Mouse (Mus musculus) limb, embryonic 13.5 days (tissue): ENCODE results near the gene Fam219b. TPM values are rescaled to one million over a fixed set of nuclear protein-coding genes. Genes with fewer than 3 reads are reported as not detected.

Experiments used
- ATAC-seq: fragments of 200-750 bp; cut with Nextera tagmentation; 2 replicates; pipeline ENCODE4 v1.8.0; 2017; ENCODE audit warnings: low read depth, moderate number of reproducible peaks, moderate TSS enrichment; ENCODE audit not compliant: low FRiP score
- H3K27ac ChIP-seq: fragments of 300-500 bp; sonication (generic); 2 replicates; pipeline ENCODE4 v1.5.1; 2015; ENCODE audit warnings: inconsistent platforms, mild to moderate bottlenecking, moderate library complexity
- H3K27me3 ChIP-seq: fragments of 300-500 bp; sonication (generic); 2 replicates; pipeline ENCODE4 v1.6.1; 2015; ENCODE audit warnings: mild to moderate bottlenecking, inconsistent platforms
- H3K36me3 ChIP-seq: fragments of 300-500 bp; sonication (generic); 2 replicates; pipeline ENCODE4 v1.6.1; 2015; ENCODE audit warnings: inconsistent platforms, mild to moderate bottlenecking, moderate library complexity
- H3K4me1 ChIP-seq: fragments of 300-500 bp; sonication (generic); 2 replicates; pipeline ENCODE4 v1.6.1; 2015; ENCODE audit warnings: inconsistent platforms
- H3K4me2 ChIP-seq: fragments of 300-500 bp; sonication (generic); replicated peaks from 2 replicates; pipeline ENCODE4 v1.6.1; 2015; ENCODE audit warnings: inconsistent platforms, mild to moderate bottlenecking, moderate library complexity
- H3K4me3 ChIP-seq: fragments of 300-500 bp; sonication (generic); 2 replicates; pipeline ENCODE4 v1.5.1; 2015; ENCODE audit warnings: moderate library complexity, mild to moderate bottlenecking, inconsistent platforms
- H3K9ac ChIP-seq: fragments of 300-500 bp; sonication (generic); 2 replicates; pipeline ENCODE4 v1.6.1; 2015; ENCODE audit warnings: mild to moderate bottlenecking, inconsistent platforms
- H3K9me3 ChIP-seq: fragments of 300-500 bp; sonication (generic); 2 replicates; pipeline ENCODE4 v1.6.1; 2016; ENCODE audit warnings: inconsistent platforms
- WGBS: fragments of 180-500 bp; shearing (Covaris S2); methylation state at CpG from one replicate; pipeline ENCODE4 v1.1.7; 2015; 5-methylcytosine and 5-hydroxymethylcytosine counted together
- polyA plus RNA-seq: library from polyadenylated mRNA; unstranded; fragments of >200 nt; fragmentation: Nextera tagmentation; extraction: Ambion mirVana; gene quantifications from 2 replicates; pipeline ENCODE4 v1.2.1, GENCODE M21; 2015

Fam219b gene
- polyA plus RNA-seq, result 24.2 and 26.8 TPM in 2 replicates

DNA sequence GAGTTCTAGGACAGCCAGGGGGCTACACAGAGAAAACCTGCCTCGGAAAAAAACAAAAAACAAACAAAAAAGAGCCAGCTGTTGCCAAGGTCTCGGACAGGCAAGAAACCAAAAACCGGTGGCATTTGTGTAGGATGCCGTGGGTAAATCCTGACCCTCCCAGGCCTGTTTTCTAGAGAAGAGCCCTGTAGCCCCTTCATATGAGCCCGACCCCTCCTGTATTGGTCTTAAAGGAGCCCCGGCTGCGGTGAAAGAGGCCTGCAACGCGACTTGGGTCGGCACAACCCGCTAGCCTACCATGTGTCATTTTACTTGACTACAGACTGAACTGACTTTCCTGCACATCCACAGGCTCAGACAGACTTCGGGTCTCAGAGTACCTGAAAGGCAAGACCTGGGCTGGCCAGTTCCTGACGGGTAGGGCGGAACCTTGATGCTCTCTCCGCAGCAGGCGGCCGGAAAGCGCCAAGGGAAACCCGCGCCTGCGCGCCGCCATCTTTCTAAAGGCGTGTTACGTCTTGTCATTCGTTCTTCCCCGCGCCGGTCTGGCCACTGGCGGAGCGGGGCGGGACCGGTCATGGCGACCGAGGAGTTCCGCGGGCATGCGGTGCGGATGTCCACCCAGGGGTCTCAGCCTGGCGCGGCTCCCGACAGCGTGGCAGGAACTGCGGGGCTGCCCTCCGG, at the start of gene Fam219b:
Fam219b (plus strand) TSS at position 485 of the 684 bp plus-strand sequence.
- peak within 1 kb of the TSS; percentile 80 for H3K27ac ChIP-seq
- peaks cover 22% of the 10 kb centered on the region for H3K4me1 ChIP-seq
- WGBS, result 3% methylated on average over 45 of the region's 45 CpGs
- no peaks in the 10 kb centered on the region for H3K9me3 ChIP-seq
- ATAC-seq, result peak; percentile 92
- H3K4me3 ChIP-seq, result peak within 1 kb of the TSS; percentile 88
- H3K4me2 ChIP-seq, result peak within 1 kb of the TSS; percentile 85
- H3K27me3 ChIP-seq, result no peaks in the 10 kb centered on the region
- H3K9ac ChIP-seq, result peak within 1 kb of the TSS; percentile 89
- peaks cover 51% of the 10 kb centered on the region for H3K36me3 ChIP-seq

DNA sequence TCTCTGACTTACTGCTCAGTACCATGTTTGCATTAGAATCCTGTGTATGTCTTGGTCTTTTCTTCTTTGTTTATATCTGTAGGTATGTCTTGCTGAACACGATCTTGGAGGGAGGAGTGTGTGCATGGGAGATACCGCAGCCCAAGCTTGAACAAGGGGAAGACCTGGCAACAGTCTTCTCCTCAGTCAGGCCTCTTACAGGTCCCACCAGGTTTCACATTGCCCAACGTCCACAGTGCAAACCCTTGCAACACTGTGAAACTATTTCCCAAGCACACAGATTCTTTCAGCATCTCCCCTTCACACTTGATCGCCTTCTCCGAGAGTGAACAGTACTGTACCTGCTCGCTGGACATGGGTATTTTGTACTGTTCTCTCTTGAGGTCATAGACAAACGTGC, 49.5 kb upstream of the Fam219b start:
- no peak overlapping the region for H3K4me2 ChIP-seq
- peaks cover 10% of the 10 kb centered on the region; the same call in 1 of the 2 replicates for H3K27me3 ChIP-seq
- no peaks in the 10 kb centered on the region for H3K4me1 ChIP-seq
- no peak overlapping the region for H3K27ac ChIP-seq
- H3K4me3 ChIP-seq, result no peak overlapping the region
- no peak for ATAC-seq
- WGBS, result 72% methylated on average over 7 of the region's 7 CpGs
- no peaks in the 10 kb centered on the region for H3K36me3 ChIP-seq
- H3K9ac ChIP-seq, result no peak overlapping the region
- no peaks in the 10 kb centered on the region for H3K9me3 ChIP-seq

DNA sequence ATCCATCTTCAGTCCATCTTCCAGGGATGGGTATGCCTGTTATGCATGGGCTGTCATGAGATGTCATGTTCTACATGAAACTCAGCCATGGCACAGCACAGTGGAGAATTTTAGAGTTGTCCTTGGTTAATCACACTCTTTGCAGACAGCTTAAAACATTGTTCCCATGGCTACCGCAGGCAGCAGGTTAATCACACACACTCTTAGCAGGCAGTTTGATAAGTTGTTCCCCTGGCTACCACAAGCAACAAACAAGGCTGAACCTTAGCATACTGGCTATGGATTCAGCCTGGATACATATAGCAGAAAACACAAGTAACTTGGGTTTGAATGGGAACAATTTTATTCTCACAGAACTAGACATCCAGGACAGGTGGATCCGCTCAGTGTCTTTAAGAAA, 43.8 kb upstream of the Fam219b start:
- no peak for ATAC-seq
- Histone ChIP-seq H3K9me3 (no peaks in the 10 kb centered on the region), H3K9ac (no peak overlapping the region), H3K4me1 (no peaks in the 10 kb centered on the region), H3K27me3 (peaks cover 18% of the 10 kb centered on the region), H3K4me2 (no peak overlapping the region), H3K4me3 (no peak overlapping the region), H3K36me3 (no peaks in the 10 kb centered on the region), H3K27ac (no peak overlapping the region)
- WGBS, result 91% methylated on average over 2 of the region's 2 CpGs

DNA sequence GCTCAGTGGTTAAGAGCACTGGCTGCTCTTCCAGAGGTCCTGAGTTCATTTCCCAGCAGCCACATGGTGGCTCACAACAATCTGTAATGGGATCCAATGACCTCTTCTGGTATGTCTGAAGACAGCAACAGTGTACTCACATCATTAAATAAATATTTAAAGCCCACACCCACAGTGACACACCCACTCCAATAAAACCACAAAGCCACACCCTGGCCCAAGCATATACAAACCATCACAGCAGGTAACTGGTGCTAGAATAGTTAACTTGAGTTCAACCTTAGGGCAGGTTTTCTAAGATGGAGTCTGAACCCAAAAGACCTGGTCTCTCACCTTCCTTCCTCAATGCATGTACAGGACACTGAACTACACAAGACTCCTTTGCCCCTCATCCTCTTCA, 42.4 kb upstream of the Fam219b start:
- peaks cover 32% of the 10 kb centered on the region for H3K27me3 ChIP-seq
- H3K4me3 ChIP-seq, result no peak overlapping the region
- no peak overlapping the region for H3K9ac ChIP-seq
- no peaks in the 10 kb centered on the region for H3K36me3 ChIP-seq
- ATAC-seq, result no peak
- no peaks in the 10 kb centered on the region for H3K9me3 ChIP-seq
- no peak overlapping the region for H3K4me2 ChIP-seq
- H3K27ac ChIP-seq, result no peak overlapping the region
- no peaks in the 10 kb centered on the region for H3K4me1 ChIP-seq

DNA sequence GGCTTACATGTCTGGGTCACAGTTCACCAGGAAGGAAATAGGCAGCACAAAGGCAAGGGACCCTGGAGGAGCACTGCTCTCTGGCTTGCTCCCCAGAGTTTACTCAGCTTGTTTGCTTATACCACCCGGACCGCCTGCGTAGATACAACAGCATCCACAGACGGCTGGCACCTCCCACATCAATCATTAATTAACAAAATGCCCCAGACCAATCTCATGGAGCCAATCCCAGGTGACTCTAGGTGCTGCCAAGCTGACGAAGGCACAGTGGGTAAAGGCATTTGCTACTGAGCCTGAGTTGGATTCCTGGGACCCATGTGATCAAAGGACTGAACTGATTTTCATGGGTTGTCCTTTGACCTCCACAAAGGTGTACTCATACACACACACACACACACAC, 40.1 kb upstream of the Fam219b start:
- Histone ChIP-seq H3K27ac (no peak overlapping the region), H3K4me2 (no peak overlapping the region), H3K9me3 (no peaks in the 10 kb centered on the region), H3K27me3 (peaks cover 55% of the 10 kb centered on the region), H3K4me1 (peaks cover 9% of the 10 kb centered on the region), H3K4me3 (no peak overlapping the region), H3K9ac (no peak overlapping the region), H3K36me3 (no peaks in the 10 kb centered on the region)
- no peak for ATAC-seq
- 71% methylated on average over 5 of the region's 5 CpGs for WGBS

DNA sequence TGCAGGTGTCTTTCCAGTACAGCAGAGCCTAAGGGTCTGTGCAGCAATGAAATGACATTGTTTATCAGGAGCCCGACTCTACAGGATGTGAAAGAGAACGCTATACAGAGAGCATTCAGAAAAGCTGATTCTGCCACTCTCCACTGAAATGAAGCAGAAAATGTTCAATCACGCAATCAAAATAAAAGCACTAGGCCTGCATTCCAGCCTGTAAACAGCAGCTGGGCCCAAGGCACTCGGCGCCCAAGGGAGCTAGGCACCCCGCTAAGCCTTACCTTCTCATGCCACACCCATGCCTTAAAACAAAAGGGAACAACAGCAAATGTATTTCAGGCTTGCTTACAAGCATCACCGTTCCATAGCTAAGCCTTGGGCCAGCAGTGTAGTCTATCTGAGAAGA, 38.8 kb upstream of the Fam219b start:
- H3K36me3 ChIP-seq, result no peaks in the 10 kb centered on the region
- H3K4me3 ChIP-seq, result no peak overlapping the region
- peaks cover 68% of the 10 kb centered on the region for H3K27me3 ChIP-seq
- peaks cover 22% of the 10 kb centered on the region for H3K4me1 ChIP-seq
- no peaks in the 10 kb centered on the region for H3K9me3 ChIP-seq
- 67% methylated on average over 7 of the region's 7 CpGs for WGBS
- no peak overlapping the region for H3K27ac ChIP-seq
- no peak overlapping the region for H3K9ac ChIP-seq
- ATAC-seq, result no peak
- H3K4me2 ChIP-seq, result no peak overlapping the region

DNA sequence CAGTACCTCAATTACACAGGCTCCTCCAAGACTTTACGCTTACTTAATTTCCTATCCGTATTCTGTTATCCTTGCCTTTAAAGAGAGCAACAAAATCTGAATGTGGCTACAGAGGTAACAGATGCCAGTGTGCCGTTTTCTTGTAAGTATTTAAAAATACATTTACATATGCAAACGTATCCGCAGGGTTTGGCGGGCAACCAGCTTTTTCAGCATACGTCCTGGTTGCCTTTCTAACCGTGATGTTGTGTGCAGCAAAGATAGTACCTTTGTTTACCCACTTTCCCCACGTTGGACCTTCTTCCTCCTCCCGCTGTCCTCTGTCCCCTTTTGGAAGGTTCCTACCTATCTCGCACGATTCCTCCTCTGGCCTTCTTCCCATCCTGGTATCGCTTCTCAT, 35.9 kb upstream of the Fam219b start:
- WGBS, result 10% methylated on average over 13 of the region's 13 CpGs
- Histone ChIP-seq H3K27me3 (peaks cover 93% of the 10 kb centered on the region), H3K27ac (no peak overlapping the region), H3K9me3 (no peaks in the 10 kb centered on the region), H3K4me3 (no peak overlapping the region), H3K36me3 (no peaks in the 10 kb centered on the region), H3K4me1 (peaks cover 41% of the 10 kb centered on the region), H3K4me2 (peak overlapping the region; percentile 96), H3K9ac (no peak overlapping the region)
- ATAC-seq, result no peak

DNA sequence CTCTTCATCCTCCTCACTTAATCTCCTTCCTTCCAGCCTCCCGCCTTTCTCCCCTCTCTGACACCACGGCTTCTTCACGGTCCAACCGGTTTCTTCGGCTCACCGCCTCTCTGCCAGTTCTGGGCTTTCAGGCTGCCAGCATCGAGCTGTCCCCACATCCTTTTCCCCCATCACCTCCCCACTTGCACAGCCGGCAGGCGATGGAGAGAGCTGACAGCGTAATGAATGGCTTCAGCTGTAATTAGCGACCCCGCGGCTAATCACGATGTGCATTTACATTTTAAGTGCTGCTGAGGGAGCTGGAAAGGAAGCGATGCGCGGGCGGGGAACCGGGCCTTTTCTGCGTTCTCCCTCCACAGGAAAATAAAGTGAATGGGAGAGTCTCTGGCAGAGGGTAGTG, 35.5 kb upstream of the Fam219b start:
- Histone ChIP-seq H3K4me2 (peak overlapping the region; percentile 96), H3K4me3 (no peak overlapping the region), H3K27ac (no peak overlapping the region), H3K4me1 (peaks cover 41% of the 10 kb centered on the region), H3K27me3 (peaks cover 95% of the 10 kb centered on the region), H3K36me3 (no peaks in the 10 kb centered on the region), H3K9me3 (no peaks in the 10 kb centered on the region), H3K9ac (peak overlapping the region; percentile 25; the same call in 1 of the 2 replicates)
- WGBS, result 2% methylated on average over 20 of the region's 20 CpGs
- ATAC-seq, result no peak

DNA sequence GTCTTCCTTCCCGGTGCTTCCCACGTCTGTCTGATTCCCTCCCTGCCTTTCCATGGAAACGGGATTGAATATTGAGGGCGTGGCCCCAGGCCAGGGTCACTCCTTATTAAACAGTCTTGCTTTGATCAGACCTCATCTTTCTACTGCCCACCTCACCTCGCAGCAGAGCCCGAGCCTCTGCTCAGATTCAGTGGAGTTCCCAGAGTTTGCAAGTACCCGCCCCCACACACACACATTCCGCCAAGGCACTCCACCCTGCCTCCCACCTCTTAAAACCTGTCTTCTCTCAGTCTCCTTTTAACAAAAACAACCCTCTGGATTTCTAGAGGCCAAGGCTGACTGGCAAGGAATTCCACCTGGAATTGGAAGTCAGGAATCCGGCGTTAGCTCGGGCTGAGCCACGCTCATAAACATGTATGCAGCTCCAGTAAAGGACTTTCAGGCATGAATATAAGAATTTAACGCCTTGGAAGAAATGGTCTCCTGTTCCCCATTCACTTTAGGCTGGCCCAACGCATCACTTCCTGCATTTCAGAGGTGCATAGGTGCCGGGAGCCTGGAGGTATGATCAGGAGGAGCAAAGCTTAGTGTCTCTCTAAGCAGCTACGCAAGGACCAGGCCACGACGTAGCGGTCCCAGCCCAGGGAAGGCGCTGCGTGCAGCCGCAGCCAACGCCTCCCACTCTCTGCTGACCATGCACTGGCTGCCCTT, 34.3 kb upstream of the Fam219b start:
- 2% methylated on average over 23 of the region's 23 CpGs for WGBS

DNA sequence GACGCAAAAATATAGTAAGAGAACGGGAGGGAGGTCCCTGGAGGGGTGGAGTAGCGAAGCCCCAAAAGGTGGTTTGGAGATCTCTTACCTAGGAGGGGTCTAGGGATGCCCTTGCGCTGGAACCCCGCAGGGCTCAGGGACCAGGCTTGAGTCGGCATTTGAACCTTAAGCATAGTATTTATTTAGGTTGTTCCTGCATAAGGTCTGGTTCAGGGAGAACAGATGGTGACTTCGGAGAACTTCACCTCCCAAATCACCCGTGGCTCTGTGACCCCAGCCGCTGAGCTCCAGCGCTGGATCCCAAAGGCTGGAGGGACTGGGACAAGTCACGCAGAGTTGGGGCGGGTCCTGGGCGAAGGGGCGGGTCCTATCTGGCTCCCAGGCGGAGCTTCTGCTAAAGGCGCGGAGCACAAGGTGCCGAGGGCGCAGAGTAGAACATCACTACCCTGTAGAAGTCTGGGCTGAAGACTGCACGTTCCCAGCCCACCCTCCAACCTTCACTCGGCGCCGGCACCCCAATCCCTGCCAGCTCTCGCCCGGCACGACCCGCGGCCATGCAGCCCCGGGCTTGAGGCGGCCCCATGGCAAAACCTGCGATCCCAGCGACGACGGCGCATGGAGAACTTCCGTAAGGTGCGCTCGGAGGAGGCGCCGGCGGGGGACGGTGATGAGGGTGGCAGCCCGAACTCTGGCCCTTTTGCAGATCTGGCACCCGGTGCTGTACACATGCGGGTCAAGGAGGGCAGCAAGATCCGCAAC, 33.5 kb upstream of the Fam219b start, which contains the start of gene Rpp25:
Rpp25 (plus strand) TSS at position 405 of the 759 bp plus-strand sequence.
- Histone ChIP-seq H3K27me3 (peaks cover 85% of the 10 kb centered on the region), H3K27ac (no peak within 1 kb of the TSS), H3K9me3 (no peaks in the 10 kb centered on the region), H3K36me3 (no peaks in the 10 kb centered on the region), H3K4me1 (peaks cover 41% of the 10 kb centered on the region), H3K9ac (peak within 1 kb of the TSS; percentile 62), H3K4me2 (peak within 1 kb of the TSS; percentile 96), H3K4me3 (peak within 1 kb of the TSS; percentile 50)
- ATAC-seq, result peak; percentile 55
- WGBS, result under 1% methylated on average over 46 of the region's 46 CpGs

More for the DNA sequence above, 34.3 kb upstream of the Fam219b start:
- Histone ChIP-seq H3K36me3 (no peaks in the 10 kb centered on the region), H3K4me2 (peak overlapping the region; percentile 96), H3K27ac (no peak overlapping the region), H3K4me3 (peak overlapping the region; percentile 50), H3K4me1 (peaks cover 41% of the 10 kb centered on the region), H3K9me3 (no peaks in the 10 kb centered on the region), H3K9ac (peak overlapping the region; percentile 27; the same call in 1 of the 2 replicates), H3K27me3 (peaks cover 92% of the 10 kb centered on the region)
- peak; percentile 41 for ATAC-seq

DNA sequence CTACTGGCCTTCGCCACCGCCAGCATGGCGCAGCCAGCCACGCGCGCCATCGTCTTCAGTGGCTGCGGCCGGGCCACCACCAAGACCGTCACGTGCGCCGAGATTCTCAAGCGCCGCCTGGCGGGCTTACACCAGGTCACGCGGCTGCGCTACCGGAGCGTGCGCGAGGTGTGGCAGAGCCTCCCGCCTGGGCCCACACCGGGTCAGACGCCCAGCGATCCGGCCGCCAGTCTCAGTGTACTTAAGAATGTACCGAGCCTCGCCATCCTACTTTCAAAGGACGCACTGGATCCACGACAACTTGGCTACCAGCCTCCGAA, 33.0 kb upstream of the Fam219b start:
- peak; percentile 73 for ATAC-seq
- H3K27ac ChIP-seq, result no peak overlapping the region
- under 1% methylated on average over 34 of the region's 34 CpGs for WGBS
- H3K9ac ChIP-seq, result peak overlapping the region; percentile 62
- H3K4me3 ChIP-seq, result peak overlapping the region; percentile 50
- peaks cover 80% of the 10 kb centered on the region for H3K27me3 ChIP-seq
- H3K4me1 ChIP-seq, result peaks cover 41% of the 10 kb centered on the region
- H3K9me3 ChIP-seq, result no peaks in the 10 kb centered on the region
- no peaks in the 10 kb centered on the region for H3K36me3 ChIP-seq
- H3K4me2 ChIP-seq, result peak overlapping the region; percentile 96

DNA sequence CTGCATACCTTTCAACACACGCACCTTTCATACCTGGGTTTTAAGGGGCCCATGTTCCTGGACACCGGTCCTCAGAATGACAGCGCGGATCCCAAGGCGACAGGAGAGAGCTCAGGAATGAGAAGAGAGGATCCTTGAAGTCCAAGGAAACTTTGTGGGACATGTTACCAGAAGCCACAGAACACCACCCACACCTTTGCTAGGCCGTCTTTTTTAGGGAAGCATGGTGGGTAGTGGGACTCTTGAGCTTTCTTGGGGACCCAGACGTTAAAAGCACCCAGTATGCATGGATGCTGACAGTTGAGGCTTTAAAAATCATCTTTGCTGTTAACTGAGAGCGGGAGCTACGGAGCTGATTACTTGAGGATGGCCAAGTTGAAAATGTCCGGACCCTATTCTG, 32.4 kb upstream of the Fam219b start:
- H3K9ac ChIP-seq, result peak overlapping the region; percentile 62; the same call in 1 of the 2 replicates

More for the DNA sequence above, 32.4 kb upstream of the Fam219b start:
- no peak for ATAC-seq
- WGBS, result 44% methylated on average over 10 of the region's 10 CpGs
- Histone ChIP-seq H3K27ac (no peak overlapping the region), H3K4me1 (peaks cover 41% of the 10 kb centered on the region), H3K9me3 (no peaks in the 10 kb centered on the region), H3K27me3 (peaks cover 74% of the 10 kb centered on the region), H3K36me3 (no peaks in the 10 kb centered on the region), H3K4me3 (peak overlapping the region; percentile 50), H3K4me2 (peak overlapping the region; percentile 96)
